ENCODE assay signal across 9 mouse cellular contexts in the genomic region with DNA sequence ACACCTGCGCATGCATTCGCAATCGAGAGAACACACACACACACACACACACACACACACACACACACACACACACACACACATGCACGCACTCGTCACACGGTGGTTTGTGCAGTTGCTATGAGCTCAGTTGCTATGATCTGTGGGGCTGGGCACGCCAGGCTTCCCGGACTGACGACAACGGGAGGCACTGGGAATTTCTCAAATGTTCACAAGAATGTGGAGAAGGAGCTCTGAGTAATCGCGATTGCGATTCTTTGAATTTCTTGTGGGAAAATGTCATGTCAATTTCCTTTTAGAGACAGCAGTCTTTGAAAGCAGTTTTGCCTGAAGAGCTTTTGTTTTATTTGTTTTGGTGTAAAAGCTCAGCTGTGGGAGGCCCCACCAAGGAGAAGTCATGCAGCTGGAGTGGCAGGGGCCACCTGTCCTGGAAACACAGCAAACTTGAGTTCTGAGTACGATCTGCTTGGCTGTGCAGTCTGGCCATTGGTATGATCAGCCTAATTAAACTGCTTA. TPM values are rescaled to one million over a fixed set of nuclear protein-coding genes. Genes with fewer than 3 reads are reported as not detected.
DNase-seq lines count a peak whose midpoint lies in the region; ATAC-seq lines count a peak whose summit lies in the region.
"Had no signal": no experiment of that assay in that cellular context is flagged by ENCODE, and none has a peak within 500 bp of the region (broad histone marks: within the 10 kb centered on the region; RNA-seq: fewer than 3 reads in every experiment).

No protein-coding gene starts in this region.

- no peak overlapping the region for H3K9ac ChIP-seq in kidney, embryonic 15.5 days
- H3K9ac ChIP-seq in midbrain, embryonic 16.5 days (ENCODE audit: low read depth, low read length): no peak overlapping the region

- H3K27ac ChIP-seq in embryonic facial prominence, embryonic 10.5 days (replicated peaks): peak overlapping the region; percentile 81
- H3K27ac ChIP-seq in kidney, embryonic 15.5 days: peak overlapping the region; percentile 87
- H3K27ac ChIP-seq in midbrain, embryonic 16.5 days (ENCODE audit: low read length): 0 out of 2 replicates have a peak overlapping the region, but pooled peaks have one; percentile 61

- peaks cover 72% of the 10 kb centered on the region for H3K4me1 ChIP-seq in embryonic facial prominence, embryonic 10.5 days
- H3K4me1 ChIP-seq in kidney, embryonic 15.5 days: peaks cover 75% of the 10 kb centered on the region
- H3K4me1 ChIP-seq in midbrain, embryonic 16.5 days (ENCODE audit: control insufficient read depth, insufficient read depth, low read length): peaks cover 19% of the 10 kb centered on the region

- no peak overlapping the region for H3K4me3 ChIP-seq in embryonic facial prominence, embryonic 10.5 days
- no peak overlapping the region for H3K4me3 ChIP-seq in kidney, embryonic 15.5 days (replicated peaks)
- no peak overlapping the region for H3K4me3 ChIP-seq in midbrain, embryonic 16.5 days (ENCODE audit: low read depth, low read length)
- H3K4me3 ChIP-seq: erythroblast, embryonic 14.5 days had no signal

- H3K9me3 ChIP-seq in embryonic facial prominence, embryonic 10.5 days: no peaks in the 10 kb centered on the region
- H3K9me3 ChIP-seq in kidney, embryonic 15.5 days (replicated peaks): no peaks in the 10 kb centered on the region
- no peaks in the 10 kb centered on the region for H3K9me3 ChIP-seq in midbrain, embryonic 16.5 days (replicated peaks; ENCODE audit: control insufficient read depth, low read length, poor library complexity, severe bottlenecking)

- H3K4me2 ChIP-seq in kidney, embryonic 15.5 days: peak overlapping the region; percentile 45
- H3K4me2 ChIP-seq in midbrain, embryonic 16.5 days (ENCODE audit: low read length): peak overlapping the region; percentile 2; the same call in 1 of the 2 replicates

- peaks cover 31% of the 10 kb centered on the region for H3K27me3 ChIP-seq in embryonic facial prominence, embryonic 10.5 days (replicated peaks; ENCODE audit: low read depth, poor library complexity, severe bottlenecking)
- no peaks in the 10 kb centered on the region for H3K27me3 ChIP-seq in kidney, embryonic 15.5 days
- H3K27me3 ChIP-seq in midbrain, embryonic 16.5 days (ENCODE audit: control insufficient read depth, insufficient read depth, low read depth, low read length): no peaks in the 10 kb centered on the region

- no peaks in the 10 kb centered on the region for H3K36me3 ChIP-seq in embryonic facial prominence, embryonic 10.5 days (replicated peaks)
- H3K36me3 ChIP-seq in kidney, embryonic 15.5 days: no peaks in the 10 kb centered on the region
- no peaks in the 10 kb centered on the region for H3K36me3 ChIP-seq in midbrain, embryonic 16.5 days (ENCODE audit: control insufficient read depth, insufficient read depth, low read length)

- peak; percentile 35 to 41 for DNase-seq in layer of hippocampus, postnatal 14 days (ENCODE audit: low spot score in 2 of 2)
- no peak for DNase-seq in layer of hippocampus, adult 9-11 months
- peak; percentile 91 for DNase-seq in MN1 (ENCODE audit: low spot score)
- no peak for DNase-seq in embryonic facial prominence, embryonic 10.5 days (ENCODE audit: low spot score)
- DNase-seq in urinary bladder, postnatal 36 days (ENCODE audit: low spot score in 2 of 2): peak; percentile 40 to 41
- no peak for DNase-seq in adrenal gland, adult 8-10 months

- peak; percentile 12; the same call in 1 of the 2 replicates for ATAC-seq in kidney, embryonic 15.5 days (replicated peaks; ENCODE audit: low FRiP score)
- ATAC-seq in midbrain, embryonic 16.5 days: no peak

- 70% methylated on average over 14 of the region's 14 CpGs for WGBS in embryonic facial prominence, embryonic 10.5 days
- 49% methylated on average over 14 of the region's 14 CpGs for WGBS in kidney, embryonic 15.5 days
- WGBS in midbrain, embryonic 16.5 days: 31% methylated on average over 14 of the region's 14 CpGs

RNA-seq across cellular contexts. Expression of a gene that starts 27.5 kb away (rescaled TPM):
- total RNA-seq in layer of hippocampus, postnatal 14 days (2021): 10 to 100 TPM; 35.2 to 43.8 TPM
- 44.6 and 55.2 TPM in 2 replicates for polyA plus RNA-seq in embryonic facial prominence, embryonic 10.5 days (2016; fragmentation: Nextera tagmentation; extraction: Ambion mirVana)
- polyA plus RNA-seq in kidney, embryonic 15.5 days (2015; fragmentation: Nextera tagmentation; extraction: Ambion mirVana): 78.2 and 80.3 TPM in 2 replicates
- polyA plus RNA-seq in midbrain, embryonic 16.5 days (2015; fragmentation: Nextera tagmentation; extraction: Ambion mirVana): 55.2 and 64.3 TPM in 2 replicates
- total RNA-seq in adrenal gland, adult 8-10 months (2022): 10 to 100 TPM; 76.2 to 98.5 (median 86.4) TPM

Comparison
In these comparisons a context has a peak if more than half of its experiments do, and no peak if none do; other contexts are left out.
1. DNase-seq: peak in layer of hippocampus, postnatal 14 days (2 of 2), MN1 (single experiment) and urinary bladder, postnatal 36 days (2 of 2); none in layer of hippocampus, adult 9-11 months (single experiment), embryonic facial prominence, embryonic 10.5 days (single experiment) and adrenal gland, adult 8-10 months (single experiment).
2. Peak in every context shown above with its lines, with median percentiles within 50 percentile points of each other: H3K27ac ChIP-seq.